Mouse (Mus musculus) v-Abl transformed pro-B cells (cell line): ENCODE data around the gene Pus7l.

Experiments used
- in situ Hi-C, 2 experiments: fragments of 400-800 bp; cut with MboI; formaldehyde crosslinking; loops; one replicate each; pipeline ENCODE4 v1.15.1; 2025; ENCODE audit not compliant: unreplicated experiment in 2 of 2

Gene Pus7l

DNA sequence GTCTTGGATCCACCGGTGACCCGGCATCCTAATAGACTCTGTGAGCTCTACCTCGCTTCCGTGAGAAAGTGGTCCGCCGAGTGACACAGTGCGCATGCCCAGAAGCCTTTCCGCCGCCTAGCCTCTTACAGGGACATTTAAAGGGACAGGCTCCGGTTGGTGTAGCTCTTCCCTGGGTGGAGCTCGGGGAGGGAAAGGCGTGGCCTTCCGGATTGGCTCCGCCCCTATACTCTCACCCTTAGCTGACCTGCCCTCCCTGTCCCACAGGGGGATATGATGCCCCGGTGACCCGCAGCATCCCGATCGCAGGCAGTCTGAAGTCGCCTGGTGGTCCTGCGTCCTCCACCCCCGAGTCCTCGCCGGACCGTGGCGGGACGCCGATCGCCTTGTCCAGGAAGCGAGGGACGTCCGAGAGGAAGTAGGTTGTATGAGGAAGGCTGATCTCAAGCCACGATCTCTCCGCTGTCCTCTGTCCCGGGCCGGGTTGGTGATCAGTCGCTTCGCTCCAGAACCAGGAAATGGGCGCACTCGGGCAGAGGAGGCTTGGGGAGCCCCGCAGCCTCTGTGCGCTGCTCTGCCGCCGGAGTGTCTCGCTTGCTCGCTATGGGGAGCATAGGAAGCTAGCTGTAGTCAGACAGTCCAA is at the start of gene Pus7l, which contains the start of gene Irak4:
TSS of gene Pus7l (minus strand) at position 139 of the 643 bp plus-strand sequence.
TSS of gene Irak4 (plus strand) at position 235 of the 643 bp plus-strand sequence.
- in situ Hi-C loops: loop anchor here (25.0 kb wide), 2 partner anchors 1081 to 1281 kb away; no protein-coding TSS in a partner anchor

DNA sequence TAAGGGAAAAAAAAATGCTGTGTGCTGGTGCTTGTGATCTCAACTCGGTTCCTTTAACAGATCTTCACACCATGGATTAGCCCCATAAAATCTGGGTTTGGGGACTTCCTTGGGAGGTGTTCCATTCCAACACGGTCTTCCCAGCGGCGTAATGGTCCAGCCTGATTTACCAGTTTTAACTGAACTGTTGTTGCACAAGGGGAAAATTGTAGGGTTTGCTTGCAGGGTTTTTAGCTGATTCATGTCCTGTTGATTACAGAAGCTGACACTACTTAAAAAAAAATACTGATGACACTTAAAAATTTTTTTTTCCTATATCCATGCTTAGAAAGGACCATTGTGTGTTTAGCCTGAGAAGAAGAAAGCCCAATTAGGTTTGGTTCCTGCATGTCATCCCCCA is 48.0 kb upstream of the Pus7l start:
- in situ Hi-C loops: no loop called here

DNA sequence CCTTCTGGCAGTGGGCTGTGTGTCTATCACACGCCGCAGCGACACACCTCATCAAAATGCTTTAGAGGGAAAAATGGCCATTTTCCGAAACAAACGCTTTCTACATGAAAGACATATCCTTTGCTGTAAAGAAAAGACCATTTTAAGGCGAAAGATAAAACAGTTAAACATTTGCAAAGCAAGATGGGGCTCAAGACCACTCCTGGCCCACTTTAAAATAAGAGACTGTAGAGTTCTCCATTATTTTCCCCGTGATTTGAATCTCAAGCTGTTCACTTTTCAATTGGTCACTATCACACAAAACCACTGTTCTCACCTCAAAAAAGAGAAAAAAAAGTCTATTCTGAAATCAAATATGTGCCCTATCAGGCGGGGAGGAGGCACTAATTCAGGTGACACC is 46.7 kb upstream of the Pus7l start:
- in situ Hi-C loops: no loop called here

DNA sequence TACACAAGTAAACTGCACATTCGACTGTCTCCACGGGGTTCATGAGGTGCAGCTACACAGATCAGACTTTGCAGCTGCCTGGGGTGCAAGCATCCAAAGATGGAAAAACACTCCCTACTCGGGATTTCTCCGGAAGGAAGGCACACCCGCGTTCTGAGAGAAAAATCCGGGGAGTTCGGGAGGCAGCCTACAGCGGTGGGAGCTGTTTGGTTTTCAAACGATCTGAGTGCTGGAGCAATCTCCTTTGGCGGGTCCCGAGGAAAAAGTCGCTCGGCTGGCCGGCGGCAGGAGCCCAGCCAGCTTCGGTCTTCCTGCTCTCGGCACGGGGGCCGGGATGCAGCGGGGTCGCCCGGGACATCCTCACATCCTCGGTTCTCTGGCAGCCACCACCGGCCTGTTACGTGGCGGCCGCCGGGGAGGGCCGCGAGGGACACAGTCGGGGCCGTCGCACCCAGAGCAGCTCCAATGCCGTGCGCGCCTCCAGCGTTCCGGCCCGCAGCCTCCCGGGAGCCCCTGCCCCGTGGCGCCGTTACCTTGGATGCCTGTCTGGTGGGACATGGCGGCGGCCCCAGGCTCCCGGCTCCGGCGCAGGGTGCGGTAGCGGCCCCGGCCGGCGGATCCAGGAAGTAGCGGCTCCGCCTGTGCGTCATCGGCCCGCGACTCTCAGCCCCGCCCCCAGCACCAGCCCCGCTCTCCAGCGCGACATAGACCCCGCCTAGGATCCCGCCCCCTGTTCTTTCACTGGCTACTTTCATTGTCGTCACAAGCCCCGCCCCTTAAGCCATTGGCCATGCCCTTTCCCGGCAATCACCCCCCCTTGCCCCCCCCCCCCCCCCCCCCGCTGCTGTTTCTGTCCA is 46.1 kb upstream of the Pus7l start, which contains the start of gene Twf1:
TSS of gene Twf1 (minus strand) at position 671 of the 857 bp plus-strand sequence.
- in situ Hi-C loops: loop anchor here (5.0 kb wide), 1 partner anchor 42 kb away; no protein-coding TSS in a partner anchor

DNA sequence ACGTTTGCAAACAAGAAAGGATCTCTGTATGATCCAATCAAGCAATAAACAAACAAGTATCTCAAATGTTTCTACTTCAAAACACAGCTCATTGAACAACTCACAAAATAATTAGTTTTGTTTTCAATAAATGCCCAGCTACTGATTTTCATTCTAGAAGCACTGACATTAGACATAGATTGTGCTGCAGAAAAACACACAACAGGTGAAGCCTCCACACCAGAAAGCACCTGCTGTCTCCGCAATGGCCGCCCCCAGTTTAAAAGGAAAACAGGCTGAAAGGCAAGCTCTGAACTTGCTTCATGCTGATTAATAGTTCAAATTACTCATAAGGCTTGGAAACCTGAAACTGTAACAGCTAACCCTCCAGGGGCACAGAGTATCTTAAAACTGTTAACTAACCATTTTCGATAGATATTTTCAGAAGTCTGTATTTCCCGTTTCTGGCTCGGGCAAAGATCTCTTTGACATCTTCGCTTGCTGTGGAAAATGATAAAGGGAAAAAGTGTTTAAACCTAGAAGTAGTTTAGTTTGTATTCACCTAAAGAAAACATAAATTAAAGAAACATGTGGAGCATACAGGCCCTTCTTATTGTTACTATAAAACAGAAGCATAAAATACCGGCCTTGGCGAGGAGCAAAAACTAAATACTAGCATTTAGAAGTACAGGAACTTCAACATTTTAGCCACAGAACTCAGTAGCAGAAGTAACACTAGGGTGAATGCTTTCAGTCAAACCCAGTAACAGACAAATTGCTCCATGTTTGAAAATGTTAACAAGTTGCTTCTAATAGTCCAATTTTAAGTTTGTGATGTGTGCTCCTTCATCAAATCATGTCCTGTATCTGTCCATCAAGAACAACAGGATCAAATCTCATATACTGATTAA is 44.7 kb upstream of the Pus7l start:
- in situ Hi-C loops: loop anchor here (5.0 kb wide), 1 partner anchor 41 kb away; no protein-coding TSS in a partner anchor

DNA sequence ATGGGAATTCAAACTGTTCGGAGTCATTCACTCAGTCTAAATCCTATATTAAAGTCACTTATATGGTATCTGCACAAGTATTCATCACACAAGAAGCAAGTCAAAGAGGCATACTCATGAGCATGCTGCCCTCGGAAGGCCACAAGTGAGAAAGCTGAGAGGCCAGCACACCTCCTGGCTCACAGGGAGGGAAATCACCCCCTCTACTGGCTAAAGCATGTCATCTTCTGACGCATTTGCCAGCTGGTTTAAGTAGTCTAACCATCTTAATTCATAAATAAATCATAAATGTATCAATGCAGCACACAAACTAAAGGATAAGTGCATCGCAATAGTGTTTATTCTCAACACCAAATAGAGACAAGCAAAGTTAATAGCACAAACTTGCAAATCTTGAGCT is 41.4 kb upstream of the Pus7l start:
- in situ Hi-C loops: loop anchor here (5.0 kb wide), 1 partner anchor 37 kb away; no protein-coding TSS in a partner anchor

DNA sequence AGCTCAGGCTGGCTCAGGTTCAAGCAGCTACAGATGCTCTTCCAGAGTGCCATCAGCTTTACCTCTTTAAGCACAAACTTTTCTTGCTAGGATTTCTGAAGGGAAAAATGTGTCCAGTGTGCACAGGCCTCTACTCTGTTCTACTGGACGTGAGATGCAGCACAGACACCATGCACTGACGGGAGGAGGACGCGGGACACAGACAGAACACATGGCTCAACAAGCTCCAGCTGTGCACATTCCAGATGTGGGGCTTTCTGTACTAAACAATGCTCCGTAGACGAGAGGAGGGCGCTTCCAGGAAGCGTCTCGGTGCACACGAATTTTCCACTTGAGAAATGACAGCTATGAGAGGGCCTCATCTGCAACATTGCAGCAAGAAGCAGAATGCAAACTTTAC is 39.8 kb upstream of the Pus7l start:
- in situ Hi-C loops: no loop called here

DNA sequence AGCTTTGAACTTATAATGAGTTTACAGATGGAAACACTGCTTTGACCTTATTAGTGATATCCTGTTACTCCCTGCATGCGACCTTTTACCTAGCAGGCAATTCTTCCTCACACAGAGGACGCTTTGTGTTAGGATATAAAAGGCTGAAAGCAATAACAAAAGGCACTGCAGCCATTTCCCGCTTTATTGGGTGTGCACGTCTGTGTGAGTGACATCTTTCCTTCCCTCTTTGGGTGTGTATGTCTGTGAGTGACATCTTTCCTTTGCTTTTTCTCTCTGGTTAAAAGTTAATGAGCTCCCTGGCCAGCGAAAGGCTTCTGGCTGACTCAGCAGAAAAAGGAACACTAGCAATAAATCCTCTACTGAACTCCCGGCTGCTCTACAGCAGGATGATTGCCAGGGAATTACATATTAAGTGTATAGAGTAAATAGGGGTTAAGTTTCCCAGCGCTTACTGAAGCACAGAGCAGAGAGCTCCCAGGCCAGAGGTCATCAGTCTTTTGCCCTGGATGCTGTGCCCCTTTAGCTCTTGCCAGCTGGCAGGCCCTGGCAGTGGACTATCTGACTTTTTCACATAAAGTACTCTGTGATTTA is 38.8 kb upstream of the Pus7l start:
- in situ Hi-C loops: no loop called here

DNA sequence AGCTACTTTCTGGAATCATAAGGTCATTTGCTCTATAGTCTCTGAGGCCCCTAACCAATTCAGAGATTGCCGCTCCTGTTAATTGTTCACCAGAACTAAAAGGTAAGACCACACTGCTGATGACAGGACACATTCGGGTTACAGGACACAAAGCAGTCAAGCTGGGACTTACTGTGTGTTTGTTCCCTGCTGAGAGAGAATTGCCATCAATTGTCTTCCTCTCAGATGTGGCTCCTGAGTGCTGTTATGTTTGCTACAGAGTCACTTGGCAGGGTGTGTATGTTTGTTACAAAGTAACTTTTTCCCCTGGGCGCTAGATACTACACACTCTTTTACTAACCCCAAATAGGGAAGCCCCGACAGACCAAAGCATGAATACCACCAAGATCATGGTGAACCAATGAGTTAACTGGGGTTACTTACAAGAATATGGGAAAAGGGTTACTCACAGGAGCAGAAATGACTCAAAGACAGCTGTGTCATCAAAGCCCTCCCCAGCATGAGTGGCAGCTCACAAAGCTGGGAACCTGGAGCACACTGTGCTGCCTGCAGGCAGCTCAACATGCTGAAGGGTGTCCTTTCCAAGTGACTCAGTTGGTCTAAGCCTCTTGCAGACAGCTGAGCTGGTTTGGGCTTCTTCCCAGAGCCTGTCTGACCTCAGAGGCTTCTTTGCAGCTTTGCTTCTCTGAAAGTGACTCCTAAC is 31.4 kb upstream of the Pus7l start:
- in situ Hi-C loops: no loop called here

DNA sequence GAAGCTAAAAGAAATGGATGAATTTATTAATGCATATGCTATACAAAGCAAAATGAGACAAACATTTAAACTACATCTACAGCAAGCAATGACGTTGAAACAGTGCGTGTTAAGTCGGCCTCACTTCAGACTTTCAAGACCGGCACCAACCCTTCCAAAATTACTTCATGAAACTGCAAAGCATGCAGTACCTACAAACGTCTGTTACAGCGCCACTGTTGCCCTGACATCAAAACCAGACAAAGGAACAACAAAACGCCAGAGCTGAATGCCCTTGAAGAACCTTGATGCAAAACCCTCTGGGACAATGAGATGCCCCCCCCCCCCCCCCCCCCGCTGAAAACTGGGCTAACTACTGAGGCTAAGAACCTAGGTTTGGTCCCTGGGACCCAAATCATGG is 29.4 kb upstream of the Pus7l start:
- in situ Hi-C loops: no loop called here

DNA sequence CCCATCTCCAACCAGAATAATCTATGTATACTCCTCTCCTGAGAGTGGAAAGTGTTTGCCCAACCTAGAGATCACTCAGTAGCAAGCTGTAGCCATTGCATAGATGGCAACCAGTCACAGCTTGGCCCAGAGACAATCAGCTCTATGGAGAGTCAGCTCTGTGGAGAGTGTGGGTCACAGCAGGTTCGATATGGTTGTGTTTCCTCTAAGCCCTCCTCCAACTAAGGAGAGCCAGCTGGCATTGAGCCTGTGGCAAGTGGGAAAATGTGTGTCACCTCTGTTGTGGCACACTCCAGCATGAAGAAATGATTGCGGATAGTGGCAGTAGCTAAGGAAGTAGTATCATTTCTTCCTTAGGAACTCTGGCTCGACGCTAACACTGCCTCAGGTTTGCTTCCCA is 28.2 kb upstream of the Pus7l start:
- in situ Hi-C loops: no loop called here

DNA sequence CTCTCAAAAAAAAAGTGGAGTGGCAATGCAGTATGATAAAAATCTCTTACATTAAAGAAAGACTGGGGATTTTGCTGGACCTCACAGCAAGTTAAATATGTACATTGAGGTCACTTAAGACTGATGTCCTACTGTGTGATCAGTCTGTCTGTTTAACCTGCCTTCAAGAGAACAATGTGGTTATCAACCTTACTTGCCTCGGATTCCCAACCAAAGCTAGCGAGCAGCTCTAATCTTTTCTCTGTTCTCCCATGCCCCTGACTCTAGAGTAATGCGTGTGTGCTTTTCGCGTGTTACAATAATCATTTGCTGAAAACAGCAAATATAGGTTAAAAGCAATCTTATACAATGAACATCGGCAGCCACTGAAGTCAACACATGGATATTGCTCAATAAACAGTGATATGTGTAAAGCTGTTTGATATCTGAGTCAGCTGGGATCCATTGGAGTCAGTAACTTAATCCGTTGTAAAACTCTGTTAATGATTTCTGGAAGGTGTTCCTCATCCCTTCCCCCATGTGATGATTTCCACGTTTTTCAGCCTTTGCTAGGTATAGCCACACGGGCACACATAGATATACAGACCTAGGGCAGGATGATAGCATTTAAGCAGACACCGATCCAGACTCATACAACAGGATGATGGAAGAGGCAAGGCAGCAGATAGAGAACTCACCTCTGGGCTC is 25.3 kb upstream of the Pus7l start:
- in situ Hi-C loops: no loop called here

DNA sequence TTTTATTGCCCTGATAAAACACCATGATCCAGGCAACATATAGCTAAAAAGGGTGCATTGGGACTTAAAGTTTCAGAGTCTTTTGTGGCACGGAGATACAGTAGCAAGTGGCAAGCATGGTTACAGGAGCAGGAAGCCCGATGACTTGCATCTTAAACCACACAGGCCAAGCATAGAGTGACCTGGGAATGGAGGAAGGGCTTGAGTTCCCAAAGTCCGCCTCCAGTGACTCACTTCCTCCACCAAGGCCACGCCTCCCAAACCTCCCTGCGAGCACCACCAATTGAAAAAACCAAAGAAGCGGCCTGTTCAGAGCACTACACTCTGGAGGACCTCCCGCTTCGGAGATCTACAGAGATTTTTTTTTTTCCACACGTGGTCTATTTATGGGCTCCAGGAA is 22.5 kb upstream of the Pus7l start:
- in situ Hi-C loops: no loop called here

DNA sequence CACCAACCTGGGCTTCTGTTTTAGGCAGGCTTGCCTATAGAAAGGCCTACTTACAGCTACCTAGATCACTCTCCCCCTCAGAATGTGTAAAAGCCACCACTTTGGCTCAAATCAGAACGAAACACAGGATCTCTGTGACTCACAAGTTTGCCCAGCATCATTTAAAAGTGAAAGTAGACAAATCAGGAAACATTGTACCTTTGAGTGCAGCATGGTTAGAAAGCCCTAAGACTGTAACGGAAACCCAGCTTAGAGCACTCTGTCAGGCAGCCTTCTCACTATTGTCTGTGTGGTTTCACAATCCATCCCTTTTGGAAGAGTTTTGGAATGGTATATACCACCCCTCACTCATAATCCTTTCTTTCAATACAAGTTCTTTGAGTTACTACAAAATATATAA is 21.6 kb upstream of the Pus7l start:
- in situ Hi-C loops: no loop called here

DNA sequence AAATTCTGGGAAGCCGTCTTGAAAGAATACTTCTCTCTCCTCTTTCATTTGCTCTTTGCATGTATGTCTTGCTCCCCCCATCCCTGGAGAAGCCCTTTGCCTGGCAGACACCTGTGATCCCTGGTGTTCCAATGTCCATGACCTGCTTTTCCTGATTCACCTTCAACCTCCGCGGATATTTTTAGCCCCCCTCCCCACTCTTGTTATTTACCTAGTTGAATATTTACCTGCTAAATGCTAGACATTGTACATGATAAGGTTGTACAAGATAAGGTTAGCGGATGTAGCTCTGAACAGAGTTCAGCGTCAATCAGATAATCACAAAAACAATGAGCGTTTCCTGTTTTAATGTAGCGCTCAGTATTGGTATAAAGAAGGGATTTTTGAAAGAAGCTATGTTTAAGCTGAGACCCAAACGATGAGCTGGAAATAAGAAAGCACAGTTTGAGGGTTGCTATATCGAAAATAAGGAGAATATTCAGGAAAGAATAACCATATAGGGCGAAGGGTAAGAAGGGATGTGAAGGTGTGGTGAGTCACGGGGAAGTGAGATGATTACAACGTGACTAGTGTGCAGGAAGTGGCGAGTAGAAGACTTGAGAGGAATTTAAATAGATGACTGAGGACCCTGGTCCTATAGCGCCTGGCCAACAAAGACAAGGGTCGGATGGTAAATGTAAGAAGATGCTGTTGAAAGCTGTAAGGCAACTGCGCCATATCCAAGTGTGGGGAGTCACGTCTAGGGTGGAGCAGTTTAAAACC is 15.7 kb upstream of the Pus7l start:
- in situ Hi-C loops: loop anchor here (5.0 to 10.0 kb wide), 2 partner anchors 103 to 106 kb away; no protein-coding TSS in a partner anchor

DNA sequence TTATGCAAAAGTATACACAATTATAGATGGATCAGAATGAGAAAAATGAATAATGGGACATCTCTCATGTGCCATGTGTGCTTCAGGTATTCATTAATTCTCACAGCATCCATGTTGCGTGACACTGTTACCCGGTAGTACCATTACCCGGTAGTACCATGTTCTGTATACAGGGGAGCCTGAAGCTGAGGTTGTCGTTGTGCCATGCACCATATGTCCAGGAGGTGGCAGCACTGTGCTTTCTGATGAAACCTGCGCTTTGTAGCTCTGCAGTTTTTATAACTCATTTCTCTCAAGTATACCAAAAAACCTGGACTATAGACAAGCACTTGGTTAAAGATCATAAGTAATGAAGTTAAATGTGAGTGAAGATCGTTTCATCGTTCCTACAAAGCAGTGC is 14.1 kb upstream of the Pus7l start:
- in situ Hi-C loops: loop anchor here (5.0 to 10.0 kb wide), 2 partner anchors 105 to 107 kb away; no protein-coding TSS in a partner anchor

DNA sequence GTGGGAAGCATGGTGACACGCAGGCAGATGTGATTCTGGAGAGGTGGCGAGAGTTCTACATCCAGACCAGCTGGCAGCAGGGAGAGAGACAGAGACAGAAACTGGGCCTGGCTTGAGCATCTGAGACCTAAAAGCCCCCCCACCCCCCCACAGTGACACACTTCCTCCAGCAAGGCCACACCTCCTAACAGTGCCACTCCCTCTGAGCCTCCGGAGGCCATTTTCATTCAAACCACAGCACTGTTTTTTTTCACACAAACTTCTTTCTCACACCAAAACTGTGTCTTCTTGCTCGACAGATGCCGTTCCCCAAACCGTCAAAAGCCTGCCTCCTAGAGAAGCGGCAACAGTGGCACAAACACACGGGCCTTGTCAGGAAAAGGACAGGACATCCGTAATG is 10.2 kb upstream of the Pus7l start:
- in situ Hi-C loops: loop anchor here in 1 of 2 experiments (10.0 kb wide), 1 partner anchor 111 kb away; no protein-coding TSS in a partner anchor

DNA sequence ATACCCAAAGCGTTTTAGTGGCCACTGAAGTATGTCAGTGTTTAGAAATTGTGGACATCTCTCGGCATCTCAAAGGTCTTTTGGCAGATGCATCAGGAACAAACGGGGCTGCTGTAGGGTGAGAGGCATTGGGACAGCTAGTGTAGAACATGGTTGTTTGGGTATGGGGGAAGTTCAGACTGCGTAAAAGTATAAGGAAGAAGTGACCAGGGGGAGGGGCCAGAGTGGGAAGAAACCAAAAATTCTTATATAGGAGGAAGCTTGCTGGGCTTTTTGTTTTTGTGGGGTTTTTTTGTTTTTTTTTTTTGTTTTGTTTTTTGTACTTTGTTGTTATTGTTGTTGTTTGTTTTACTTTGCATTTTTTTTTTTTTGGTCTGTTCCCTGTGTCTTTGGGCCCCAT is 1.5 kb upstream of the Pus7l start:
- in situ Hi-C loops: loop anchor here (5.0 to 25.0 kb wide), 3 partner anchors 42 to 1283 kb away; partner anchors contain the start of gene Twf1 (in 2 of the 2)
